Mouse (Mus musculus): ENCODE results near the gene Tmem135. TPM values are rescaled to one million over a fixed set of nuclear protein-coding genes. Genes with fewer than 3 reads are reported as not detected.

The Tmem135 gene
- polyA plus RNA-seq, 1 experiment: 53.6 TPM

DNA sequence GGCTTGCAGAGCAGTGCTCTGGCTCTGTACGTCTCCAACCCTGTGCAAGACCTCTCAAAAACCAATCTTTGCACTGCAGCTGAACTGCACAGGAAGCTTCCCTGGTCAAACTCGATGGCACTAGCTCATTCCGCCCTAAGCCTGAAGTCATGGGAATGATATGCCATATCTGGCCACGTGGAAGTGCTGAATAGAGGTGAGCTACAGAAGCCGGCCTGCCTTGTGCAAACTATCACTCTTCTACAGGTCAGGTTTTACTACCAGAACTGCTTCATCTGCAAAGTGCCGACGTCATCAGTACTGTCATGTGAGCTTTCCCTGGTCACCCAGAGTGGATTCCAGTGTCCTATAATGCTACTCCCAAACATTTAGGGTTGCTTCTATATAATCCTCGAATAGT lies 246.7 kb downstream of the Tmem135 start:
- H3K36me3 ChIP-seq (ENCODE audit: control insufficient read depth, insufficient read depth, low read length): 0 out of 2 replicates have a peak, but pooled peaks cover 2% of the 10 kb centered on the region
- no peaks in the 10 kb centered on the region for H3K27me3 ChIP-seq (replicated peaks; ENCODE audit: control insufficient read depth, insufficient read depth, low read length)
- WGBS: 63% methylated on average over 8 of the region's 8 CpGs
- no peak overlapping the region for H3K4me3 ChIP-seq (ENCODE audit: insufficient read depth, low read depth, low read length)
- no peaks in the 10 kb centered on the region for H3K4me1 ChIP-seq (ENCODE audit: control insufficient read depth, insufficient read depth, low read length)
- H3K27ac ChIP-seq (ENCODE audit: insufficient read depth, low read depth, low read length): no peak overlapping the region
- no peak for DNase-seq
- TF ChIP-seq POLR2A (IDR thresholded peaks at IDR 0.05; ENCODE audit: low read depth, low read length): no peak
- no peak for TF ChIP-seq CTCF (conservative IDR thresholded peaks at IDR 0.05; ENCODE audit: insufficient read depth, insufficient read length, low read depth, low read length)

DNA sequence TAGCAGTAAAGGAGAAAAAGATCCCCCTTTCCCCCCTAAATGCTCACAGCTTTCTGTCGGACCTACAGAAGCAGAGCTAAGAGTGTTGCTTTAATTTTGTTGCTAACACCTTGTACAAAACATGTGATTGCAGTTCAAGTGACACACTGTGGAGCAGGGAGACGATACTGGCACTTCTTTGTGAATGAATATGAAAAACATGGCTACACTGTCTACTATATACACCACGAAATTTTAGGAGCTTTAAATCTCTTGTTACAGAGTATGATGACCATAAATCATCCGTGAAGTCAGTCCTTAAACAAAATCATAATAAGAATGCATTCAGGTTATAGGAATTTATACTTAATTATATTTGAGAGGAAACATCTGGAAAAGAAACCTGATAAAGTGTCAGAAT lies 247.4 kb downstream of the Tmem135 start:
- H3K36me3 ChIP-seq (ENCODE audit: control insufficient read depth, insufficient read depth, low read length): 0 out of 2 replicates have a peak, but pooled peaks cover 2% of the 10 kb centered on the region
- H3K4me3 ChIP-seq (ENCODE audit: insufficient read depth, low read depth, low read length): no peak overlapping the region
- no peak for DNase-seq
- H3K4me1 ChIP-seq (ENCODE audit: control insufficient read depth, insufficient read depth, low read length): no peaks in the 10 kb centered on the region
- H3K27ac ChIP-seq (ENCODE audit: insufficient read depth, low read depth, low read length): no peak overlapping the region
- no peaks in the 10 kb centered on the region for H3K27me3 ChIP-seq (replicated peaks; ENCODE audit: control insufficient read depth, insufficient read depth, low read length)
- 79% methylated on average over 4 of the region's 4 CpGs for WGBS
- TF ChIP-seq POLR2A (IDR thresholded peaks at IDR 0.05; ENCODE audit: low read depth, low read length): no peak
- TF ChIP-seq CTCF (conservative IDR thresholded peaks at IDR 0.05; ENCODE audit: insufficient read depth, insufficient read length, low read depth, low read length): no peak

DNA sequence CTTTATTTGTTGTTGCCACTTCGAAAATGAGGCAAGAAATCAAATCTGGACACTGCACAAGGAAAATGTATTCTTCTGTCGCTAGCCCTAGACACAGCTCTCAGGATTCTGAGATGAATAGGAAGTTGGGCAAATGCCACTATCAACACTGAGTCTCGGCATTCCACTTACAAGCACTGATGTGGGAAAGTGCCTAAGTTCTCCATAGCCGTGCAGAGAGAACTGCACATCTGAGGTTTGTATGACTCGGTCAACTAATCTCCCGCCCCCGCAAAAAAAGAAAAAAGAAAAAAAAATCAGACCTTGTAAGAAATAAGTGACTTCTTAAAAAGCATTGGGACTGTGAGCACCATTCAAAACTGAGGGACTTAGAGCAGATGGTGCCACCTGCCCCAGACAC lies 248.3 kb downstream of the Tmem135 start:
- no peak for DNase-seq
- no peaks in the 10 kb centered on the region for H3K4me1 ChIP-seq (ENCODE audit: control insufficient read depth, insufficient read depth, low read length)
- no peaks in the 10 kb centered on the region for H3K27me3 ChIP-seq (replicated peaks; ENCODE audit: control insufficient read depth, insufficient read depth, low read length)
- WGBS: 63% methylated on average over 7 of the region's 7 CpGs
- H3K27ac ChIP-seq (ENCODE audit: insufficient read depth, low read depth, low read length): no peak overlapping the region
- TF ChIP-seq POLR2A (IDR thresholded peaks at IDR 0.05; ENCODE audit: low read depth, low read length) (no peak), CTCF (conservative IDR thresholded peaks at IDR 0.05; ENCODE audit: insufficient read depth, insufficient read length, low read depth, low read length) (no peak)
- H3K4me3 ChIP-seq (ENCODE audit: insufficient read depth, low read depth, low read length): no peak overlapping the region
- 0 out of 2 replicates have a peak, but pooled peaks cover 2% of the 10 kb centered on the region for H3K36me3 ChIP-seq (ENCODE audit: control insufficient read depth, insufficient read depth, low read length)

DNA sequence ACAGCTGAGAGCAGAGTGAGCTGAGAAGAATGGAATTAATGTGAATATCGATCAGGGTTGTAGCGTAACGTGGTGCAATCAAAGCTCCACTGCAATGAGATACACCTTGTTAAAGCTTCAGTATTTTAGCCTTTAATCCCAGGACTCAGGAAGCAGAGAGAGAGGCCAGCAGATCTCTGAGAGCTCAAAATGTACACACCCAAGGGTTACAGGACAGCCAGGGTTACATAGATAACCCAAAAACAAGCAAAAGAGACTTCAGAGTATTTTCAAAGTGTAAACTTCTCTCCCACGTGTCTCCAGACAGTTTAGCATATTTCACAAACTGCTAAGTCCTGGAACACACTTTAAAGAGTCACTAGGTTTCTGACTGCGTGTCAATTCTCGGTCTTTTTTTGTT lies 248.8 kb downstream of the Tmem135 start:
- 0 out of 2 replicates have a peak, but pooled peaks cover 2% of the 10 kb centered on the region for H3K36me3 ChIP-seq (ENCODE audit: control insufficient read depth, insufficient read depth, low read length)
- no peak overlapping the region for H3K4me3 ChIP-seq (ENCODE audit: insufficient read depth, low read depth, low read length)
- no peak for DNase-seq
- no peaks in the 10 kb centered on the region for H3K27me3 ChIP-seq (replicated peaks; ENCODE audit: control insufficient read depth, insufficient read depth, low read length)
- no peak for TF ChIP-seq CTCF (conservative IDR thresholded peaks at IDR 0.05; ENCODE audit: insufficient read depth, insufficient read length, low read depth, low read length)
- no peak for TF ChIP-seq POLR2A (IDR thresholded peaks at IDR 0.05; ENCODE audit: low read depth, low read length)
- 74% methylated on average over 6 of the region's 6 CpGs for WGBS
- no peaks in the 10 kb centered on the region for H3K4me1 ChIP-seq (ENCODE audit: control insufficient read depth, insufficient read depth, low read length)
- H3K27ac ChIP-seq (ENCODE audit: insufficient read depth, low read depth, low read length): no peak overlapping the region

DNA sequence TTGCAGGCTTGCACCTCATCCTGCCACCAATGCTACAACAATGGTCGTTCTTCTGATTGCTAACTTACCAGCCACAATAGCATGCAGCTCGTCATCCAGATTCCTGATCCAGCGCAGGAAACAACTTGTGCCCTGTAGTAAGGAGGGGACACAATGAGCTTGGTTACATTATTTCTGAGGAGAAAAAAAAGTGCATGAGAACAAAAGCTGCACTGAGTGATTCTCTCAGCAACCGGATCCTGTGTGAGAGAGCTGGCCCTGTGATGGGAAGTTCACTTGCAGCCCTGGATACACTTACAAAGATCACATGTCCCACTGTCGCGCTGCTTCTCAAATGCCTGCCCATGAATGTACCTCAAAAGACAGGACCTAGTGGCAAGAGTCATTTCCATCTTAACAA lies 252.7 kb downstream of the Tmem135 start:
- 57% methylated on average over 6 of the region's 6 CpGs for WGBS
- DNase-seq: peak; percentile 5
- no peak for TF ChIP-seq CTCF (conservative IDR thresholded peaks at IDR 0.05; ENCODE audit: insufficient read depth, insufficient read length, low read depth, low read length)
- no peak for TF ChIP-seq POLR2A (IDR thresholded peaks at IDR 0.05; ENCODE audit: low read depth, low read length)
- Histone ChIP-seq H3K27ac (ENCODE audit: insufficient read depth, low read depth, low read length) (no peak overlapping the region), H3K4me1 (ENCODE audit: control insufficient read depth, insufficient read depth, low read length) (no peaks in the 10 kb centered on the region), H3K27me3 (replicated peaks; ENCODE audit: control insufficient read depth, insufficient read depth, low read length) (no peaks in the 10 kb centered on the region), H3K4me3 (ENCODE audit: insufficient read depth, low read depth, low read length) (no peak overlapping the region), H3K36me3 (ENCODE audit: control insufficient read depth, insufficient read depth, low read length) (0 out of 2 replicates have a peak, but pooled peaks cover 2% of the 10 kb centered on the region)

DNA sequence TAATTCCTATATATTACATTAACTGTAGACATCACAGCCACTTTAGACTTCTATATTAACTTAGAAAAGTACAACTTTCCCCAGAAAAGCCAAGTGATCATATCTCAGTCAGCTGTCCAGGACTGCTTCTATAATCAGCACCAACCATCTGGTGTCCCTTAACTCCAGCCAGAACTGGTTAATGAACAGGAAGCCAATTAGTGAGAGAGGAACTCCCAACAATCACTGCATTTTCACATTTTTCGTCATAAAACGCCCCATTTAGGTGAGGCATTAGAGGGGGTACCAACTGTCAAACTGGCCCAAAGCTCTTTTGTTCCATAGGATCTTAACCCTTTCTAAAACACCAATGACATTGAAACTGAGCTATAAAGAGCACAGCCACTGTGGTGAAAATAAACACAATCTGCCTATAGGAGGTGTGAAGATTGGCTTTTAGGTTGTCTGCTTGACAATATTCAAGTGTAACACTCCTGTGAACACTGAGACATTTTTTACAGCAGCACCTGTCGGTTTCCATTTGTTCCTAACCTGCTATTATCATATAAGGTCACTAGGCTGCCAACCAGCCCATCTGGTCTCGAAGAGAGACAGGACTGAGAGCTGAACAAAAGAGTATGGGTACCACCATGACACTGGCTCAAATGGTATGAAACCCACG lies 263.3 kb downstream of the Tmem135 start:
- 81% methylated on average over 5 of the region's 5 CpGs for WGBS
- H3K27ac ChIP-seq (ENCODE audit: insufficient read depth, low read depth, low read length): no peak overlapping the region
- TF ChIP-seq CTCF (conservative IDR thresholded peaks at IDR 0.05; ENCODE audit: insufficient read depth, insufficient read length, low read depth, low read length) (no peak), POLR2A (IDR thresholded peaks at IDR 0.05; ENCODE audit: low read depth, low read length) (no peak)
- no peaks in the 10 kb centered on the region for H3K4me1 ChIP-seq (ENCODE audit: control insufficient read depth, insufficient read depth, low read length)
- DNase-seq: no peak
- H3K36me3 ChIP-seq (ENCODE audit: control insufficient read depth, insufficient read depth, low read length): peaks cover 11% of the 10 kb centered on the region
- H3K4me3 ChIP-seq (ENCODE audit: insufficient read depth, low read depth, low read length): no peak overlapping the region
- no peaks in the 10 kb centered on the region for H3K27me3 ChIP-seq (replicated peaks; ENCODE audit: control insufficient read depth, insufficient read depth, low read length)

DNA sequence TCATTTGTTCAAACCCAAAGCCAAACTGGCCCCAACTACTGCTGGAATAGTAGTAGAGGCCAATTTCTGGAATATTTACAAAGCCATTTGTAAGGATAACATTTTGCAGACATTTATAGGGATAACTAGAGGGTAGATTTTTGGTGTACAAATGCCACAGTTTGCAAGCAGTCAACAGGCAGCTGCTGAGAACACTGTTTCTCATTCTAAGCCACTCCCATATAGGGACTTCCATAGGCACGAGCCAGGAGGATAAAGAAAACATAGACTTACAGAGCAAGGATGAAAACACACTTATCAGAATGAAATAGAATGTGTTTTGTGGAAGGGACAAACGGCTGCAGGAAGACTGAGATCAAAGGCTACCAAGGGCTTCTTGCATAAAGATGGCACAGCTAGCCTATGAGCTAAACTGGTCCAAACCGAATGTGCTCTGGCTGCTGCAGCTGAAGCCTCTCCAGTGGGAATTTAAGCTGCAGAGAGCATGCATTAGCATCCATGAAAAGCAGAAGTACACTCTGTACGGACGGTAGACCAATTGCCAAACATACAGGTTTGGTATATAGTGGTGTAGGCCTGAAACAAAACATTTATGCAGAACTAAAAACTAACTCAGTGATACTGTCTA lies 269.0 kb downstream of the Tmem135 start:
- H3K4me3 ChIP-seq (ENCODE audit: insufficient read depth, low read depth, low read length): no peak overlapping the region
- H3K27me3 ChIP-seq (replicated peaks; ENCODE audit: control insufficient read depth, insufficient read depth, low read length): no peaks in the 10 kb centered on the region
- peaks cover 3% of the 10 kb centered on the region for H3K36me3 ChIP-seq (ENCODE audit: control insufficient read depth, insufficient read depth, low read length)
- DNase-seq: no peak
- TF ChIP-seq POLR2A (IDR thresholded peaks at IDR 0.05; ENCODE audit: low read depth, low read length) (no peak), CTCF (conservative IDR thresholded peaks at IDR 0.05; ENCODE audit: insufficient read depth, insufficient read length, low read depth, low read length) (no peak)
- WGBS: 81% methylated on average over 5 of the region's 5 CpGs
- H3K27ac ChIP-seq (ENCODE audit: insufficient read depth, low read depth, low read length): no peak overlapping the region
- no peaks in the 10 kb centered on the region for H3K4me1 ChIP-seq (ENCODE audit: control insufficient read depth, insufficient read depth, low read length)
